Mouse (Mus musculus): ENCODE measurements around the gene Ruvbl2.

The Ruvbl2 gene

DNA sequence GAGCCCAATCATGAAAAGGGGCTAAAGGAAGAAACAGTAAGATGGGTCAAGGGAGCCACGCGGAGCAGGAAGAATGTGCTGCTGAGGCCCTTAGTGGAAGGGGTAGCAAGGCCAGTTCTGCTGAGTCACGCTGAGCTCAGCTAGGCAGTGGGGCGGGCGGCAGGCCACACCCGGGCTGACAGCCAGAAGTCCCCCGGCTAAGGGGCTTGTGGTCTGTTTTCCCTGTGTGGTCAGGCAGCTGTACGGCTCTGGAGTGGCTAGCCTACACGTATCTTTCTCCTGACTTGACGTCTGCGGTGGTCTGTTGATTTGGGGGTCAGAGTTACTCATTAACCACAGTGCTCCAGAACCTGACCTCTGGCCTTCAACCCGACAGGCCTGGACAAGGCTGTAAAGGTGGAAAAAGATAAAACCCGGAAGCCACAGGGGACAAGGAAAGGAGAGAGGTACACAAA, 23.0 kb upstream of the Ruvbl2 start:
- peak; percentile 51 to 64 for DNase-seq

DNA sequence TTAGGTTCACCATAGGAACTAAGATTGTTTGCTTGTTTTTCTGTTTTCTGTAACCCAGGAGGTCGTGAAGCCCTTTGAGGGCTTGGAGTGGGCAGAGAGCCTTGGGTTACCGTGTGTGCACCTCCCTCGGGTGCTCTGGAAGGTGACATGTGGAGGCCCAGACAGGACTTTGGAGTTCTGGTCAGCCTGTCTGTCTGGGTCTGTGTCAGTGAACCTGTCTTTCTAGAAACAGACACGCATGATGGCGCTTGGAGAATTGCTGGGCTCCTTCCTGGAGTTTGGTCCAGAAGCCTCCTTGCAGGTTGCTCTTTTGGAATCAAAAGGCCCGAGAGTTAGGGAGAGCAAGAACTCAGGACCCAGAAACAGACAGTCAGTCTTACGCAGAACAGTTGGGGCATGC, 22.5 kb upstream of the Ruvbl2 start:
- peak in 1 of 2 experiments; percentile 45 for DNase-seq

DNA sequence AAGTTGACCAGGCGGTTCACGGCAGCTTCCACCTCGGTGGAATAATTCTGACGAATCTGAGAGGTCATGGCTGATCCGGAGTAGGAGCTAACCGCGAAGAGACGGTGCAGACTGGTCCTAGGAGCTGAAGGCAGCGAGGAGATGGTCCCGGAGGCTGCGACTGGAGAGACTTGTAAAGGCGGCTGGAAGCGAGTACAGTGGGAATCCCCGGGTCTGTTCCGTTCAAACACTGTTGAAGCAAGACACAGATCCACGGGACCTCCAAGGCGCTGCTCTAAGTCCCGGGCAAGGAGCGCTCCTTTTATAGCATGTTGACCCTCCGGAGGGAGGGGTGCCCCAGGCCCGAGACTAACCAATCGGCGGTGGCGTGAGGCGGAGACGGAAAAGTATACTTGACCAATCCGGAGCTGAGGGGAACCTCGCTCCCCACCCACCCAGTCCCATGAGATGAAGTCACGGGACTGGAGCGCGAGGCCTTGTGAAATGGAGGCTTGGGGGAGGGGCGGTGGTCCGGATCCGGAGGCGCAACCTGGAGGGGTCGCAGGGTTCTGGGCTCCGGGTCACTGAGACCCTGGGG, 21.8 kb upstream of the Ruvbl2 start, which contains the start of gene Ftl1:
Gene Ftl1, minus strand, starts transcription at position 321 of the 577 bp plus-strand sequence.
- peak; percentile 94 to 96 for DNase-seq

DNA sequence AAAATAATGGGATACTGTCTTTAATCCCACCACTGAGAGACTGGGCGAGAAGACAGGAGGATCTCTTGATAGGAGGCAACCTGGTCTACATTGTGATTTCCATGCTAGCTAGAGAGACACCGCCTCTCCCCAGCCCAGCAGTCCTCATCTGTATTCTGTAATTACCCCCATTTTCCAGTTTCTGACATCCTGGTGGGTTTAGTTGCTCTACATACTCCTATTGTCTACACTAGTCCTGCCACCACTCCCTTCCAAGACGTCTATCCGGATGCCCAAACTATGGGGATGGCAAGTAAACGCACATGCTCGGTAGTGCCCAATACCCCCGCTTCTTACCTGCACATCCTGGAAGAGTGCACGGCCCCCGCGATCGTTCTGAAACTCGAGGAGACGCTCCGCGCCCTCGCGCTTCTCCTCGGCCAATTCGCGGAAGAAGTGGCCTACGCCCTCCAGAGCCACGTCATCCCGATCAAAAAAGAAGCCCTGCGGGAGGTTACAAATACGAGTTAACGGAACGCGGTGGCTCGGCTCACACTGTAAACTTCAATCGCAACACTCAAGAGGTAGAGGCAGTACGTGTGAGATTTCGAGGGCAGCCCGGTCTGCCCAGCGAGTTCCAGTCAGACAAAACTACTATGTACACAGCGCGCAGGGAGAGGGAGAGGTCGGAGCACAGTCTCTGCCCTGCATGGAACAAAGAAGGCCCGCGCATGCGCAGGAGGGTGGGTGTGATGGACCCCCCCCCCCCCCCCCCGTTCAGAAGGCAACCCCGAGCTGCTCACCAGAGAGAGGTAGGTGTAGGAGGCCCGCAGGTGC, 21.1 kb upstream of the Ruvbl2 start:
- peak; percentile 88 to 92 for DNase-seq

DNA sequence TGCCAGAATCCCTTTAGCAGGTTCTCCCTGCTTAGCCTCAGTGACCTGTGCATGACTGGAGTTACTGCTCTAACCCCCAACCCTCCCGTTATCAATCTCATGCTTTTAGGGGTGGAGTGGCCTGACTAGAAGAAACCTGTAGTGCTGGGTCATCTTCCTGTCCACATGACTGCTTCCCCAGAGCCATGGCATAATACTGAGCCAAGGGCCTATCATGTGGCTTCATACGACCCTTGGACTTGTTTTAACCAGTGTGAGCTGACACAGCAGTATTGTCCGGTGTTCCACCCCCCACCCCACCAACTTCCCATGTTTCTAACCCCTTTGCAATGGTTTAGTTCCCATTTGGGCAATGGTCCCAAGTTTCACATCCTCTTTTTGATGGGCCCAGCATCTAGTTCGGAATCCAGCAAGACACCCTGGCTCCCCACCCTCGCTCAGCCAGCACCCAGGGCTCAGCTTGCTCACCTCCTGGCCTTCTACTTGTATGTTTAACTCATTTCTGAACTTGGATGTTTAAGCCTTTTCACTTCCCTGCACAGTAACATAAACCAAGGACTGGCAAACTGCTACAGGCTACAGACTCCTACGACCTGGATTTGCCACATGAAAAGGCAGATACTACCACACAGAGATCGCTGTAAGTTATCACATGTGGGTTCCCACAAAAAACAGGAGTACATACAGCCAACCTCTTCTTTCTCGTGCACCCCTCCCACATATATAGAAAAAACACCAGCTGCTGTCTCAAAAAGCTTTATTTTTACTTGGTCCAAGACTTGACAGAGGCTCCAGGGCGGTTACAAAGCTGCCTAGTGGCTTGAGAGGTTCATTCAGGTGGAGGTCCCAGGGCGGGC, 19.5 kb upstream of the Ruvbl2 start:
- DNase-seq: no peak

DNA sequence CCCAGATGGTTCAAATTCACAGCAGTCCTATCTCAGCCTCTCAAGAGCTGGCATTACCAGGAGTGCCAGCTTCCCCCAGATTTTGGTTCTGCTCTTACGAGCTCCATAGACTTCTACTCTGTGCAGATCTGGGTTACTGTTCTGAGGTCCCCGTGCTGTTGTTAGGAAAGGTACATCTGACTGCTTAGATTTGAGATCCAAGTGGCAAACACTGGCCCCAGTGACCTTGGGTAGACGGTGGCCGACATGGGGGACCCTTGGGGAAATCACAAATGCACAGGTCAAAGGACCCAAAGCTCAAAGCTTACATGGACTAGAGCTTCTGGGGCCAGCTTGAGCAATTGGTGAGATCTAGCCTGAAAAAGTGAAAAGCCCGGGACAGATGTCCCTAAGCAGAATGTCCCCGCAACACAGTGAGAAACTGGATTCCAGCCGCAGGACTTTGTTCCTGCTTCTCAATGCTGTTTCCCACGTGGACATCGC, 18.9 kb upstream of the Ruvbl2 start:
- DNase-seq: no peak

DNA sequence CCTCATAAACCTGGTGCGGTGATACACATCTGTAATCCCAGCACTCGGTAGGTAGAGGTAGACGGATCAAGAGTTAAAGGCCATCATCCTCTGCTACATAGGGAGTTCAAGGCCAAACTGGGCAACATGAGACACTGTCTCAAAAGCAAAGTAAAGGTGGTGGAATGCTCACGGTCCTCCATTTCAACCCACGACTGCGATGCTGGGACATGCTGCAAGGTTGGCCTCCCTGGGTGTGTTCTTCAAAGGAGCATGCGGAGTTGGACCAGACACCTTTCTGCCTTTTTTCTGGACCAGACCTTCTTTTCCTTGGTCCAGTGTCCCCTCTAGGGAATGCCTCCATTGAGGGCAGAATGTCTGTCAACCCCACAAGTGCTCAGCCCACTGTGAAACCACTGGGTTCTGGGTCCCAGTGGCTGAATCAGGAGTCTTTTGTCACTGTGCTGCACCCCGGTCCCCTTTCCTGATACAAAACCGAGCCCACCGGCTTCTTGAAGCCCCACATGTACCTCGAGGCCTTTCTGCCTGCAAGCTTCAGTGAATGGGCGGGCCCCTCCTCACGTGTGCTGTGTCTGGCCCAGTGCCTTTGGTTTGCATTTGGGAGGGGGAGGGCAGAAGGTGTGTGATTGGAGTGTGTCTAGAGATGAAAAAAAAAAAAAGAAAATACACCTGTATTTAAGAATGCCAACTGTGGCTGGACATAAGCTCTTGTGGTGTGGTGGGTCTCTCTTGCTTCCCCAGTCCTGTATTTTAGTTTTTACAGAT, 18.2 kb upstream of the Ruvbl2 start:
- DNase-seq: no peak

DNA sequence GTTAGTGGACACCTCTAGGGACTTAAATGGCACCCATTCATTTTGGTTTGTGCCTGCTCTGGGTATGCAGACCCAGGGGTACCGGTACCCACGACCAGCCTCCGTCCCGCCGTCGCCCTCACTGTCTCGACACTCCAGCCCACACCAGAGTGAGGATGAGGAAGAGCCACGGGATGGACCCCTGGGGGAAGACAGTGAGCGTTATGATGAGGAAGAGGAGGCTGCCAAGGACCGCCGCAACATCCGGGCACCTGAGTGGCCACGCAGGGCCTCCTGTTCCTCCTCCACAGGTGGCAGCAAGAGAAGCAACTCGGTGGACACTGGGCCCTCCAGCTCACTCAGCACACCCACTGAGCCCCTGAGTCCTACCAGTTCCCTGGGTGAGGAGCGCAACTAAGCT, 17.1 kb upstream of the Ruvbl2 start:
- DNase-seq: no peak

DNA sequence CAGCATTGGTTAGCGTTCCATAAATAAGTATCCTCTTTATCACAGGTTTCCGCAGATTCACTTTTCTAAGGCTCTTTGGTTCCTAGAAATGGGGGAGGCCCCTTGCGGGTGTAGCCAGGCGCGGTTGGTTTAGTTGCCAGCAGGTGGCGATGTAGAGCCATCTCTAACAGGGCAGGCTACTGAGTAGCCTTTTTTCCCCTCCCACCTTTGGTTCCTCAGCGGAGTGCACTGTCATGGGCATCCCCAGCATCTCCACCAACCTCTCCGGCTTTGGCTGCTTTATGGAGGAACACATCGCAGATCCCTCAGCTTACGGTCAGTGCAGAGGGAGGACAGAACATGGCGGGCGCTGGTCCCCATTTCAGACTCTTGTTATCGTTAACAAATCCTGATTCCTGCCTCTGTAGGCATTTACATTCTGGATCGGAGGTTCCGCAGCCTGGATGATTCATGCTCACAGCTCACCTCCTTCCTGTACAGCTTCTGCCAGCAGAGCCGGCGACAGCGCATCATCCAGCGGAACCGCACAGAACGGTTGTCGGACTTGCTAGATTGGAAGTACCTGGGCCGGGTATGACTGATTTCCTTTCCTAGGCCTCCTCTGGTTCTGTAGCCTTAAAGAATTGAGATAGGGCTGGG, 13.6 kb upstream of the Ruvbl2 start:
- peak; percentile 87 to 93 for DNase-seq

DNA sequence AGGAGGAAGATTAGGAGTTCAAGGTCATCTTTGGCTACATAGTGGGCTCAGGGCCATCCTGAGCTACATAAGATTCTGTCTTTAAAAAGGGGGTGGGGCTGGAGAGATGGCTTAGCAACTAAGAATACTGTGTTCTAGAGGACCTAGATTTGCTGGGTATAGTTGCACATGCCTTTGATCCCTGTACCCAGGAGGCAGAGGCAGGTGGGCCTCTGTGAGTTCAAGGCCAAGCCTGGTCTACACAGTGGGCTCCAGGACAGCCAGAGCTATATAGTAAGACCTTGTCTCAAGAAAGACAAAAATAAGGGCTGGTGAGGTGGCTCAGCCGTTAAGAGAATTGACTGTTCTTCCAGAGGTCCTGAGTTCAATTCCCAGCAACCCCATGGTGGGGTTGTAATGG, 12.1 kb upstream of the Ruvbl2 start:
- no peak for DNase-seq

DNA sequence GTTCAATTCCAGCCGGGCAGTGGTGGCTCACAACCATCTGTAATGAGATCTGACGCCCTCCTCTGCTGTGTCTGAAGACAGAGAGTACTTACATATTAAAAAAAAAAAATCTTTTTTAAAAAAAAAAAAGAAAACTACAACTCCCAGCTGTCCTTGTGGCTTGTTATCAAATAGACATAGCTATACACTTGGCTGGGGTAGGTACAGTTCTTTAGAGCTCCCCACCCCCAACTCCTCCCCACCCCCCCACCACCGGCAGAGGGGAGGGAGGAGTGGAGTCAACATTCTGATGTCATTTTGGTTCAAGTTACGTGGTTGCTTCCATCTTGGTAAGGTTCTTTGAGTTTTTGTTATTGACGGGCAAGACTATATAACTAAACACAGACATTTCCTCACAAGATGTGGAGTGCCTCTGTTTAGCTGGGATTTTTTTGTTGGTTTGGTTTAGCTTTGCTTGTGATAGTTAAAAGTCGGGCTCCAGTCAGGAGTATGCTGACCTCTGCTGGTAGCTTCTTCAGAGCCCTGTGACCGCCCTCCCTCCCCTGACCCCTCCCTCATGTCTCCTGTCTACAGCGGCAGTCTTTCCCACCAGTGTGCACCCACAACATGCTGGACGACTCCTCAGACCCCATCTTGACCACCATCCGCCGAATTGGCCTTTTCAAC, 9.6 kb upstream of the Ruvbl2 start:
- peak in 1 of 2 experiments; percentile 48 for DNase-seq

DNA sequence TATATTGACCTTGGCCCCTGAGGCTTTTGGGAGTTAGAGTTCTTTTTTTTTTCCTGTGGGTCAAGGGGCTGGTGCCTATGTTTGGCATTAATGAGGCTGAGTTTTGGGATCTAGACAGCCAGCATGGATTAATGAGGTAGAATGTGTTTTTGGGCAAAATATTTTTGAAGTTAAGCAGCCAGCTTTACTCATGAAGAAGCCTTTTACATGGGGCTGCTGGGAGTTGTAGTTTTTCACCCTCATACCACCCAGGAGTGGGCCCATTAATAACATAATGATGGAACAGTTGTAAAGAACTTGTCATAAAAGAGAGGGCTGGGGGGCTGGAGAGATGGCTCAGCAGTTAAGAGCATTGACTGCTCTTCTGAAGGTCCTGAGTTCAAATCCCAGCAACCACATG, 8.7 kb upstream of the Ruvbl2 start:
- no peak for DNase-seq

DNA sequence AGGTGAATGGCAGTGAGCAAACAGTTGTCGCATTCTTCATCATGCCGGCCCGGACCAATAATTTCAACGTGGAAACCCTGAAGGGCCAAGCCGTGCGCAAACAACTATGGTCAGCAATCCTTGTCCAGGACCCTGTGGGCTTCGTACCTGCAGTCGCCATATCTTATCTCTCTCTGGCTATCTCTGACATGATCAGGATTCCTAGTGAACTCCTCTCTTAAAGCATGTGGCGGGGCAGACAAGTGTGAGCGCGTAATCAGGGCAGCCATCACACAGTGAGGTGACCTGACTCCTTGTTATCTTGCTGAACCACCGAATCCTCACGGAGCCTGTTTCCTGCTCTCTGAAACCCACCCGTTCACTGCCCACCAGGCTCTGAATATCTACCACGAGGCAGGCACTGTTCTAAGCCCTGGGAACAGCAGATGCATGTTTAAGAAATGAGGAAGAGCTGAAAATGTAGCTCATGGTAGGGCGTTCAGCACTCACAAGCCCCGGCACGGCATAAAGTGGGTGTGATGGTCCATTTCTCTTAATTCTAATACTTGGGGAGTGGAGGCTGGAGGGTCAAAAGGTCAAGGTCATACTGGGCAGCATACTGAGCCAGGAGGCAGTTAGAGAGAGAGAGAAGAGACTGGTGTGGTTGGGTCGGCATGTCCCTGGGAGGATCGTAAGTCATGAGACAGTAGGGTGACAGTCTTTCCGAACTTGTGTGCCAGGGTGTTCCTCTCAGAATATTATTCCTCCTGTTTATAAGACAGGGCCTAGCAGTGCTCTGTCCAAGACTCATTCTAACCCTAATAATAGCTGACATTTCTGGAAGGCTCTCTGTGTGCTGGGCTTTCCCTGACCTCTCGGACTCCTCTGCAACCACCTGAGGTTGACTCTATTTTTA, 5.9 kb upstream of the Ruvbl2 start:
- no peak for DNase-seq

DNA sequence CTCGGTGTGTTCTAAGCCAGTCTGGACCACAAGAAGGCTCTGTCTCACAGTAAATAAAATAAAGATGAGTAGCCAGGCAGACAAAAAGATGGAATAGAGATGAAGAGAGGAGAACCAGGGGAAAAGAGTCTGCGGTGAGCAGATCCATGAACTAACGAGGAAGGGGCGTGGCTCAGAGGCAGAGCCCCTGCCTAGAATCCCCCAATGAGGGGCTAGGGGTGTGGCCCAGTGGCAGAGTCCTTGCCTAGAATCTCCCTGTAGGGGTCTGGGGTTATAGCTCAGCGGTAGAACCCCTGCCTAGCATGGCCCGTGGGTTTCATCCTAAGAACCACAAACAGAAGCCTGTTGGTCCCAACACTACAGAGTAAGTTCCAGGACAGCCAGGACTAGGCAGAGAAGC, 850 bp downstream of the Ruvbl2 start:
- DNase-seq: no peak

DNA sequence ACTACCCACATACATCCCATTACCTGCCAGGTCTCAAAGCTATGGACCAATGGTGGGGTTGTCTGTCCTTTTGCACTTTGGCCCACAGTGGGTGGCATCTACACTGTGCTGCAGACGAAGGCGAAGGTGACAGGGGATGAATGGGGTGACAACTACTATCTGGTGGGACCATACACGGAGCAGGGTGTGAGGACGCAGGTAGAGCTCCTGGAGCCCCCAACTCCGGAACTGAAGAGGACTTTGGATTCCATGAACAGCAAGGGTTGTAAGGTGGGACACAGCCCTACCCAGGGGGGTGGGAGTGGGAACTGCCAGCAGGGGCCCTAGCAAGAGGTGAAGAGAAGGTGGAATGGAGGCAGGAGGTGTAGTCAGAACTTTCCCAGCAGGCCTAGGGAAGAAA, 1.5 kb downstream of the Ruvbl2 start:
- no peak for DNase-seq

DNA sequence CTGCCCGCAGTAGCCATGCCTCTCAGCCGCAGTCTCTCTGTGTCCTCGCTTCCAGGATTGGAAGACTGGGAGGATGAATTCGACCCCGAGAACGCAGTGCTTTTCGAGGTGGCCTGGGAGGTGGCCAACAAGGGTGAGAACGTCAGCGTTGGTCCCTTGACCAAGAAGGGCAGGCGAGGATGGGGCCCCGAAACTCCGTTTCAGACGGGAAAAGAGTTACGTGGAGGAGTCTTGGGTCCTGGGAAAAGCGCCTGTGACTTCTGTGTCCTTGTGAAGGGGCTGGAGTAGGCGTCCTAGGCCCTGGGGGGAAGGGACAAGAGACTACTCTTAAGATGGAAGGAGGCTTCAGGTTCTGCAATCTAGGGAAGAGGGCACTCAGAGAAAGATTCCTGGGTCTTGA, 2.9 kb downstream of the Ruvbl2 start:
- no peak for DNase-seq

DNA sequence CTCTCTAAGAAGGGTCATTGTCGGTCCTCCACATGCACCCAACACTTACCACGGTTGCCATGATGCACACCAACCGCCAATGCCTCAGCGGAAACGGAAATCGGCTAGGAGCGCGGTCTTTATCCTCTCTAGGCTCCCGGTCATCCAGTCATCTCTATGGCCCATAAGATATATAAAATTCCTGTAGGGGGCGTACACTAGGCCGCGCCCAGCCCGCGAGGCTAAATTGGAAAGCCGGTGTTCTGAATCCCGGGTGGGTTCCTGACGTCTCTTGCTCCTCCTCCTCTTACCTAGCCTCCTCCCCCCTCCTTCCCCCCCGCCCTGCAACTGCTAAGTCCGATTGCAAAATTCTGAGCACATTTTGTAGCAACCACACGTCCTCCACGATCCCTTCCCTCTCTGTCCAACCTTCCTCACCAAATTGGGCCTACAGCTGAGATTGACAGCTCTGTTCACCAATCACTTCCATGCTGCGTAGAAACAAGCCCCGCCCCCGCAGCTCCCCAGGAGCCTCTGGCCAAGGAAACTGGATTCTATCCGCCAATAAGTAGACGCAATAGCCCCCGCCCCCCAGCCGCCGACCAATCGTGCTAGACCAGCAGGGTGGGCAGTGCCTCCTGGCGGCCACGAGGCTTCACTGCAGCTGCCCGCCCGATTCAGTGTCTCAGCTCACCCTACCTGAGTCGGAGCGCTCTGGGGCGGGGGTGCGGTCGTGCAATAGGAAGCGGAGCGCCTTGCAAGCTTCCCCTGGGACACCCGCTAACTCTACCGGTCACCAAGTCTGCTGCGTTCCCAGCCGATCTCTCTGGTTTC, 3.5 kb downstream of the Ruvbl2 start, which contains the start of gene Gys1:
Gene Gys1, plus strand, starts transcription at position 642 of the 813 bp plus-strand sequence.
- DNase-seq: peak; percentile 100

DNA sequence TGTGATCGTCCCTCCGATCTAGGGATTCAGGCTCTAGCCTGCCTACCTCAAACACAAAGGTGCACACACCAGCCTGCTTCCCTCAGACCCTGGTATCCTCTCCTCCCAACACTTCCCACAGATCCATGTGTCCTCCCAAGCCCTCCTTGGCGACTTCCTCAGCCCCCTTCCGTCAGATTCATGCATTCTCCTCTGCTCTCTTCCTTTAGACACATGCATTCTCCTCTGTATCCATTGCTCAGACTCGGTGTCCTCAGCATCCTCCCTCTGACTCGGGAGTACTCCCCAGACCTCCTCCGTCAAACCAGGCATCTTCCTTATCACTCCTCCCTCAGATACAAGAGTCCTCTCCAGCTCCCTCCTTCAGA, 4.1 kb downstream of the Ruvbl2 start:
- DNase-seq: no peak

DNA sequence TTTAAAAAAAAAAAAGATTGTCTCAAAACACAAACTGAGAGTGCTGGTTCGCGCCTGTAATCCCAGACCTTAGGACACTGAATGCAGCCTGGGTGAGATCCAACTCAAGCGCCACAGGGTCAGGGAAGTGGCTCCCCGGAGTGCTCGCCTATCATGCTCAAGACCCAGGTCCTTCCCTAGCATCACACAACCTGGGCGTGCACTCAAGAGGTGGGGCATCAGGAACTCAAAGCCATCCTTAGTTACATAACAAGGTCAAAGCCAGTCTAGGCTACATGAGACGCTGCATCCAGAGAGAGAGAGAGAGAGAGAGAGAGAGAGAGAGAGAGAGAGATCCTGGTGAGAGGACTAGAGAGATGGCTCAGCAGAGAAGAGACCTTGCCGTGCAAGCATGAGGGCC, 11.3 kb downstream of the Ruvbl2 start:
- no peak for DNase-seq

All from cerebellum, postnatal 25 days (tissue).